Comparison of ENCODE assay signal across 7 mouse cellular contexts in the genomic region with DNA sequence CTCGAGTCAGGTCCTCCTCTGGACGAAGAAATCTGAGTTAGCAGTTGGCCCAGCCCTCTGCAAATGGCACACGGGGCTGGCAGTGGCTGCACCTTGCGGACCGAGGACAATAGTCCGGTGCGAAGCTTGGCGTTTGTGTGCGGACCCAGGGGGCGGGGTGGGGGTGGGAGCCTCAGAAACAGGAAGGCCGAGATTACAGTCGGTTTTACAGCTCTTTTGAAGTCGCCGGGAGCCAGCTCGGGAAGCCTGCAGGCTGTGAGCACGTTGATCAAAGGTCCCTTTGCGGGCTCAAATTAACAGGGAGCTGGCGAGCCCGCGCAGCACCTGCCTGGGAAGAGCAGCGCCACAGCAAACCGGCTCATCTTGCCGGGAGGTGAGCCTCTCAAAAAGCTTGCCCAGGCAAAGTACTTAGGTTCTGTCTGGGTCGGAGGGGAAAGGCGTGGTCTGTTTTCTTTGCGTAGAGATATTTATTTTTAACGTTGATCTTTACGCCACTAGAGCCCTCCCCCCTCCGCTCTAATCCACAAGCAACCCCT. TPM values are rescaled to one million over a fixed set of nuclear protein-coding genes. Genes with fewer than 3 reads are reported as not detected.
DNase-seq lines count a peak whose midpoint lies in the region; ATAC-seq and TF ChIP-seq lines count a peak whose summit lies in the region.

No protein-coding gene starts in this region.

- no peaks in the 10 kb centered on the region for H3K9me3 ChIP-seq in MEL (replicated peaks; ENCODE audit: insufficient read depth, low read length)
- no peaks in the 10 kb centered on the region for H3K9me3 ChIP-seq in stomach, postnatal 0 days (ENCODE audit: control insufficient read depth, low read length)

- peak overlapping the region; percentile 58 for H3K4me2 ChIP-seq in stomach, postnatal 0 days (replicated peaks; ENCODE audit: low read depth)

- H3K9ac ChIP-seq in MEL (ENCODE audit: control insufficient read depth, low read depth, low read length, poor library complexity, severe bottlenecking), result peak overlapping the region; percentile 47
- peak overlapping the region; percentile 47 for H3K9ac ChIP-seq in stomach, postnatal 0 days (ENCODE audit: low read length)

- TF ChIP-seq RAD21 in MEL (IDR thresholded peaks at IDR 0.05; ENCODE audit: low read depth, low read length), result no peak

- ATAC-seq in stomach, postnatal 0 days (ENCODE audit: low FRiP score, low TSS enrichment), result peak; percentile 65

- 1% methylated on average over 29 of the region's 29 CpGs for WGBS in bone marrow, adult 2 months
- WGBS in stomach, postnatal 0 days, result 4% methylated on average over 29 of the region's 29 CpGs

- no peak overlapping the region for H3K27ac ChIP-seq in MEL (ENCODE audit: control insufficient read depth, low read depth, low read length)
- peak overlapping the region; percentile 64; the same call in 1 of the 2 replicates for H3K27ac ChIP-seq in bone marrow, adult 2 months (ENCODE audit: control insufficient read depth, insufficient read depth, low read depth, low read length, poor library complexity)
- H3K27ac ChIP-seq in stomach, postnatal 0 days (replicated peaks), result peak overlapping the region; percentile 37

- H3K79me2 ChIP-seq in MEL (ENCODE audit: control insufficient read depth, insufficient read depth, low read length, poor library complexity), result no peaks in the 10 kb centered on the region

- H3K36me3 ChIP-seq in MEL (ENCODE audit: control insufficient read depth in 1 of 2, insufficient read depth in 2 of 2, low read length in 2 of 2), result peaks cover 0 to 2% of the 10 kb centered on the region in 2 experiments; a peak in 1 of 4 replicates
- no peaks in the 10 kb centered on the region for H3K36me3 ChIP-seq in stomach, postnatal 0 days (ENCODE audit: control insufficient read depth, insufficient read depth, low read length)

- TF ChIP-seq CTCF in MEL (IDR thresholded peaks at IDR 0.05 in 2 of 3, conservative IDR thresholded peaks at IDR 0.05 in 1 of 3; ENCODE audit: control insufficient read depth in 1 of 3, insufficient read depth in 1 of 3, low read depth in 2 of 3, low read length in 3 of 3, poor library complexity in 1 of 3, severe bottlenecking in 1 of 3), result no peak
- TF ChIP-seq CTCF in bone marrow, adult 2 months (IDR thresholded peaks at IDR 0.05; ENCODE audit: control insufficient read depth, insufficient read depth, low read length), result no peak
- no peak for TF ChIP-seq CTCF in stomach, postnatal 0 days (IDR thresholded peaks at IDR 0.05; ENCODE audit: low read depth)

- no peaks in the 10 kb centered on the region for H3K27me3 ChIP-seq in MEL (ENCODE audit: control insufficient read depth in 1 of 2, insufficient read depth in 2 of 2, low read length in 2 of 2)
- H3K27me3 ChIP-seq in stomach, postnatal 0 days (ENCODE audit: control insufficient read depth, insufficient read depth, low read length), result no peaks in the 10 kb centered on the region

- peak overlapping the region; percentile 48 to 56 for H3K4me3 ChIP-seq in MEL (ENCODE audit: control insufficient read depth in 1 of 2, insufficient read depth in 1 of 2, low read depth in 2 of 2, low read length in 2 of 2)
- peak overlapping the region; percentile 33 for H3K4me3 ChIP-seq in bone marrow, adult 2 months (replicated peaks; ENCODE audit: control insufficient read depth, low read depth, low read length)
- H3K4me3 ChIP-seq in stomach, postnatal 0 days (ENCODE audit: low read depth, low read length), result peak overlapping the region; percentile 36

- TF ChIP-seq EP300 in MEL (IDR thresholded peaks at IDR 0.05; ENCODE audit: low read depth in 1 of 2, low read length in 2 of 2), result no peak
- no peak for TF ChIP-seq EP300 in stomach, postnatal 0 days (optimal IDR thresholded peaks at IDR 0.05)

- peak; percentile 28 for DNase-seq in MEL (ENCODE audit: low read depth, low spot score)
- peak; percentile 23 to 25 for DNase-seq in heart, adult 9 months (ENCODE audit: low spot score in 2 of 2)
- DNase-seq in kidney, adult 8-10 months, result peak; percentile 47 to 61
- peak; percentile 13 for DNase-seq in lung, postnatal 10 days
- peak; percentile 85 for DNase-seq in stomach, postnatal 0 days (ENCODE audit: low spot score)
- DNase-seq in right cerebral cortex, adult 18-20 months, result no peak

- 0 out of 4 replicates have a peak, but pooled peaks of 1 of the 2 experiments have one; percentile 24 for TF ChIP-seq POLR2A in MEL (IDR thresholded peaks at IDR 0.05; ENCODE audit: control insufficient read depth in 1 of 2, insufficient read depth in 1 of 2, low read depth in 1 of 2, low read length in 2 of 2, poor library complexity in 1 of 2)
- no peak for TF ChIP-seq POLR2A in bone marrow, adult 2 months (IDR thresholded peaks at IDR 0.05; ENCODE audit: borderline replicate concordance, control insufficient read depth, low read depth, low read length)

- H3K4me1 ChIP-seq in MEL (ENCODE audit: control insufficient read depth in 1 of 2, insufficient read depth in 2 of 2, low read length in 2 of 2), result peaks cover 2 to 7% of the 10 kb centered on the region in 2 experiments; a peak in 3 of 4 replicates
- H3K4me1 ChIP-seq in bone marrow, adult 2 months (ENCODE audit: control insufficient read depth, insufficient read depth, low read length), result no peaks in the 10 kb centered on the region; the same call in 1 of the 2 replicates
- peaks cover 3% of the 10 kb centered on the region; the same call in 1 of the 2 replicates for H3K4me1 ChIP-seq in stomach, postnatal 0 days (replicated peaks; ENCODE audit: control insufficient read depth, insufficient read depth)

TF ChIP-seq in MEL, 35 proteins besides CTCF, POLR2A, EP300 and RAD21:
- TF ChIP-seq JUND (IDR thresholded peaks at IDR 0.05; ENCODE audit: low read depth, low read length) (no peak), RCOR1 (IDR thresholded peaks at IDR 0.05; ENCODE audit: low read depth, low read length) (no peak), MYC (IDR thresholded peaks at IDR 0.05; ENCODE audit: low read depth, low read length) (no peak), ZKSCAN1 (IDR thresholded peaks at IDR 0.05; ENCODE audit: low read depth, low read length) (no peak)

RNA-seq across cellular contexts. Expression of gene Tgif1, which starts 18.8 kb away (rescaled TPM):
- total RNA-seq in MEL (2012; rRNA removed), result 9.1 and 10.9 TPM in 2 replicates
- polyA plus RNA-seq in MEL (2012; ENCODE audit: insufficient read depth in 1 of 2, insufficient read length in 2 of 2, low read depth in 1 of 2, low replicate concordance in 2 of 2, missing spikeins in 1 of 2), result 10 to 100 TPM in 1 of 2 experiments, not detected in 1; 29.5 TPM
- 11.2 and 33.1 TPM in 2 replicates for polyA plus RNA-seq in bone marrow, adult 2 months (2011; ENCODE audit: insufficient read depth, insufficient read length, low replicate concordance, missing spikeins)
- polyA plus RNA-seq in stomach, postnatal 0 days (2015; fragmentation: Nextera tagmentation; extraction: Ambion mirVana), result 34.7 and 35.6 TPM in 2 replicates
